Mouse (Mus musculus) midbrain, embryonic 11.5 days (tissue): ENCODE measurements around the gene 0610009B22Rik. TPM values are rescaled to one million over a fixed set of nuclear protein-coding genes. Genes with fewer than 3 reads are reported as not detected.
A peak's percentile ranks its signal among the peaks of the same experiment; 100 is the strongest.
"Not testable (repeated sequence)": the region's sequence is repeated elsewhere in the genome, so short reads cannot be mapped to it uniquely, and the experiment has no call there.

Experiments
- ATAC-seq: fragments of 200-750 bp; cut with Nextera tagmentation; 2 replicates; pipeline ENCODE4 v1.8.0; 2017; ENCODE audit warnings: moderate TSS enrichment, moderate library complexity; ENCODE audit not compliant: low FRiP score
- DNase-seq: peaks from one replicate; pipeline ENCODE4 v3.0.0; 2015; ENCODE audit warnings: low spot score; ENCODE audit errors: missing footprints
- H3K27ac ChIP-seq: fragments of 300-500 bp; sonication (generic); 2 replicates; pipeline ENCODE4 v1.5.1; 2014; ENCODE audit warnings: low read depth, low read length
- H3K27me3 ChIP-seq: fragments of 300-500 bp; sonication (generic); 2 replicates; pipeline ENCODE4 v1.6.1; 2014; ENCODE audit warnings: mild to moderate bottlenecking, low read length, moderate library complexity, mixed read lengths; ENCODE audit not compliant: control insufficient read depth, insufficient read depth
- H3K36me3 ChIP-seq: fragments of 300-500 bp; sonication (generic); 2 replicates; pipeline ENCODE4 v1.6.1; 2014; ENCODE audit warnings: mild to moderate bottlenecking, low read length, moderate library complexity, mixed read lengths; ENCODE audit not compliant: control insufficient read depth, insufficient read depth
- H3K4me1 ChIP-seq: fragments of 300-500 bp; sonication (generic); 2 replicates; pipeline ENCODE4 v1.6.1; 2014; ENCODE audit warnings: low read length; ENCODE audit not compliant: control insufficient read depth, insufficient read depth
- H3K4me2 ChIP-seq: fragments of 300-500 bp; sonication (generic); 2 replicates; pipeline ENCODE4 v1.6.1; 2014; ENCODE audit warnings: mild to moderate bottlenecking, moderate library complexity
- H3K4me3 ChIP-seq: fragments of 300-500 bp; sonication (generic); 2 replicates; pipeline ENCODE4 v1.5.1; 2014; ENCODE audit warnings: low read depth, low read length
- H3K9ac ChIP-seq: fragments of 300-500 bp; sonication (generic); 2 replicates; pipeline ENCODE4 v1.6.1; 2014; ENCODE audit warnings: low read length
- H3K9me3 ChIP-seq: fragments of 300-500 bp; sonication (generic); 2 replicates; pipeline ENCODE4 v1.6.1; 2016; ENCODE audit warnings: low read length; ENCODE audit not compliant: control insufficient read depth
- WGBS: fragments of 180-500 bp; shearing (Covaris S2); extraction: QIAGEN DNeasy Blood & Tissue Kit; methylation state at CpG from one replicate; pipeline ENCODE4 v1.1.7; 2014; 5-methylcytosine and 5-hydroxymethylcytosine counted together
- polyA plus RNA-seq: library from polyadenylated mRNA; unstranded; fragments of >200 nt; fragmentation: Nextera tagmentation; extraction: Ambion mirVana; gene quantifications from 2 replicates; pipeline ENCODE4 v1.2.1, GENCODE M21; 2014

The 0610009B22Rik gene
- polyA plus RNA-seq, 1 experiment from 2014 or later: 98.9 TPM

- DNase-seq (no peak), ATAC-seq (no peak)
- no peaks in the 10 kb centered on the region for H3K9me3 ChIP-seq
- H3K36me3 ChIP-seq: no peaks in the 10 kb centered on the region
- WGBS: 96% methylated on average over 7 of the region's 7 CpGs
- H3K4me2 ChIP-seq: no peak overlapping the region
- H3K27ac ChIP-seq: no peak overlapping the region
- no peak overlapping the region for H3K4me3 ChIP-seq
- no peaks in the 10 kb centered on the region for H3K4me1 ChIP-seq
- no peaks in the 10 kb centered on the region for H3K27me3 ChIP-seq
- H3K9ac ChIP-seq: no peak overlapping the region
Measured at GRCm38 (mm10) chr11:51670846-51671245, 17.8 kb downstream of the 0610009B22Rik start.

GRCm38 (mm10) chr11:51664747-51665146 lies 23.9 kb downstream of the 0610009B22Rik start:
- H3K27me3 ChIP-seq, H3K4me2 ChIP-seq, H3K27ac ChIP-seq, ATAC-seq, DNase-seq, H3K9me3 ChIP-seq, H3K4me3 ChIP-seq, H3K9ac ChIP-seq, H3K36me3 ChIP-seq, H3K4me1 ChIP-seq: not testable (repeated sequence)
- WGBS: 91% methylated on average over 7 of the region's 7 CpGs

- no peak overlapping the region for H3K9ac ChIP-seq
- H3K4me3 ChIP-seq: no peak overlapping the region
- no peaks in the 10 kb centered on the region for H3K9me3 ChIP-seq
- no peaks in the 10 kb centered on the region for H3K27me3 ChIP-seq
- H3K36me3 ChIP-seq: no peaks in the 10 kb centered on the region
- no peak for ATAC-seq
- no peaks in the 10 kb centered on the region for H3K4me1 ChIP-seq
- H3K4me2 ChIP-seq: no peak overlapping the region
- H3K27ac ChIP-seq: no peak overlapping the region
- 81% methylated on average over 7 of the region's 7 CpGs for WGBS
- peak; percentile 33 for DNase-seq
Measured at GRCm38 (mm10) chr11:51662632-51663031, 26.0 kb downstream of the 0610009B22Rik start.

GRCm38 (mm10) chr11:51661867-51662365 lies 26.8 kb downstream of the 0610009B22Rik start:
- H3K9ac ChIP-seq: no peak overlapping the region
- no peaks in the 10 kb centered on the region for H3K36me3 ChIP-seq
- no peaks in the 10 kb centered on the region for H3K4me1 ChIP-seq
- ATAC-seq (no peak), DNase-seq (peak; percentile 78)
- H3K27me3 ChIP-seq: no peaks in the 10 kb centered on the region
- no peak overlapping the region for H3K27ac ChIP-seq
- H3K4me2 ChIP-seq: no peak overlapping the region
- no peak overlapping the region for H3K4me3 ChIP-seq
- 77% methylated on average over 16 of the region's 16 CpGs for WGBS
- no peaks in the 10 kb centered on the region for H3K9me3 ChIP-seq

- DNase-seq: peak; percentile 56
- WGBS: 72% methylated on average over 6 of the region's 6 CpGs
- H3K27me3 ChIP-seq: no peaks in the 10 kb centered on the region
Measured at GRCm38 (mm10) chr11:51658705-51659104, 30.0 kb downstream of the 0610009B22Rik start.

GRCm38 (mm10) chr11:51658291-51658690 lies 30.4 kb downstream of the 0610009B22Rik start:
- Histone ChIP-seq H3K4me2 (no peak overlapping the region), H3K9me3 (no peaks in the 10 kb centered on the region), H3K36me3 (no peaks in the 10 kb centered on the region), H3K4me3 (no peak overlapping the region), H3K27ac (no peak overlapping the region), H3K27me3 (no peaks in the 10 kb centered on the region), H3K4me1 (no peaks in the 10 kb centered on the region), H3K9ac (no peak overlapping the region)
- peak; percentile 49 for DNase-seq
- no peak for ATAC-seq
- WGBS: 75% methylated on average over 7 of the region's 7 CpGs

More at GRCm38 (mm10) chr11:51658705-51659104, 30.0 kb downstream of the 0610009B22Rik start:
- no peak overlapping the region for H3K9ac ChIP-seq
- no peaks in the 10 kb centered on the region for H3K9me3 ChIP-seq
- H3K36me3 ChIP-seq: no peaks in the 10 kb centered on the region
- no peak overlapping the region for H3K27ac ChIP-seq
- no peaks in the 10 kb centered on the region for H3K4me1 ChIP-seq
- ATAC-seq: no peak
- no peak overlapping the region for H3K4me2 ChIP-seq
- no peak overlapping the region for H3K4me3 ChIP-seq

- no peaks in the 10 kb centered on the region for H3K36me3 ChIP-seq
- DNase-seq: peak; percentile 8
- H3K9ac ChIP-seq: no peak overlapping the region
- ATAC-seq: no peak
- WGBS: 91% methylated on average over 10 of the region's 10 CpGs
- H3K4me3 ChIP-seq: no peak overlapping the region
- no peaks in the 10 kb centered on the region for H3K27me3 ChIP-seq
- no peak overlapping the region for H3K27ac ChIP-seq
- no peaks in the 10 kb centered on the region for H3K4me1 ChIP-seq
- no peak overlapping the region for H3K4me2 ChIP-seq
- no peaks in the 10 kb centered on the region for H3K9me3 ChIP-seq
Measured at GRCm38 (mm10) chr11:51656798-51657521, 31.7 kb downstream of the 0610009B22Rik start.

- 90% methylated on average over 3 of the region's 3 CpGs for WGBS
- no peak for ATAC-seq
- DNase-seq: no peak
- H3K9me3 ChIP-seq: no peaks in the 10 kb centered on the region
- peaks cover 6% of the 10 kb centered on the region for H3K27me3 ChIP-seq
- no peak overlapping the region for H3K4me2 ChIP-seq
- H3K4me3 ChIP-seq: no peak overlapping the region
- H3K36me3 ChIP-seq: no peaks in the 10 kb centered on the region
- peaks cover 11% of the 10 kb centered on the region for H3K4me1 ChIP-seq
- H3K9ac ChIP-seq: no peak overlapping the region
- H3K27ac ChIP-seq: no peak overlapping the region
Measured at GRCm38 (mm10) chr11:51654891-51655290, 33.8 kb downstream of the 0610009B22Rik start.

- ATAC-seq: no peak
Measured at GRCm38 (mm10) chr11:51653736-51654135, 34.9 kb downstream of the 0610009B22Rik start.

More at GRCm38 (mm10) chr11:51653736-51654135, 34.9 kb downstream of the 0610009B22Rik start:
- no peak for DNase-seq
- H3K9ac ChIP-seq: no peak overlapping the region
- H3K36me3 ChIP-seq: no peaks in the 10 kb centered on the region
- no peak overlapping the region for H3K27ac ChIP-seq
- H3K27me3 ChIP-seq: peaks cover 10% of the 10 kb centered on the region
- H3K4me2 ChIP-seq: no peak overlapping the region
- peaks cover 22% of the 10 kb centered on the region for H3K4me1 ChIP-seq
- WGBS: 93% methylated on average over 6 of the region's 6 CpGs
- H3K4me3 ChIP-seq: no peak overlapping the region
- no peaks in the 10 kb centered on the region for H3K9me3 ChIP-seq
